Mouse (Mus musculus): ENCODE data around the gene Nav2.

GRCm38 (mm10) chr7:49527495-49527894, 619.0 kb downstream of the Nav2 start:
- no peak for TF ChIP-seq CTCF (IDR thresholded peaks at IDR 0.05; ENCODE audit: borderline replicate concordance, extremely low read depth, insufficient read depth, insufficient read length)
- no peak for TF ChIP-seq POLR2A (IDR thresholded peaks at IDR 0.05; ENCODE audit: borderline replicate concordance, extremely low read depth, insufficient read depth, insufficient read length, poor library complexity, severe bottlenecking)
